Mouse (Mus musculus) neutrophil, adult 5-6 weeks (primary cell): ENCODE results near the gene Lemd2. TPM values are rescaled to one million over a fixed set of nuclear protein-coding genes. Genes with fewer than 3 reads are reported as not detected.

Experiments used
- total RNA-seq: library from RNA; stranded (forward); fragments of 200-1000 nt; gene quantifications from 2 replicates; pipeline ENCODE4 v1.2.3, GENCODE M21; 2017

Gene Lemd2
- total RNA-seq, 1 experiment from 2014 or later = 64.4 TPM

Other genes with a start within 250 kb of the Lemd2 start
- gene Zbtb9, start 231.3 kb downstream of the Lemd2 start, total RNA-seq = 20.9 and 32.8 TPM in 2 replicates
- 27.1 and 32.5 TPM in 2 replicates for gene Bak1, start 175.5 kb downstream of the Lemd2 start, total RNA-seq
- gene Itpr3, start 147.2 kb downstream of the Lemd2 start, total RNA-seq = 71.1 and 73.7 TPM in 2 replicates
- gene Uqcc2, start 70.6 kb downstream of the Lemd2 start, total RNA-seq = 32.9 and 33.4 TPM in 2 replicates
- 0.37 TPM in 1 of 2 replicates, not detected in the other for gene Ip6k3, start 36.7 kb downstream of the Lemd2 start, total RNA-seq